Mouse (Mus musculus) lung, adult 2 months (tissue): Measurements from ENCODE around the gene Olfr1204.

ENCODE experiments used
- CTCF ChIP-seq: fragments of 200-500 bp; IDR thresholded peaks from 2 replicates; pipeline ENCODE4 v1.5.1; 2011; ENCODE audit warnings: mild to moderate bottlenecking, low read length, control low read depth; ENCODE audit not compliant: insufficient read depth
- POLR2A ChIP-seq: fragments of 200-500 bp; IDR thresholded peaks from 2 replicates; pipeline ENCODE4 v1.6.1; 2011; ENCODE audit warnings: low read depth, mild to moderate bottlenecking, control low read depth, low read length, borderline replicate concordance; ENCODE audit errors: extremely low read depth

DNA sequence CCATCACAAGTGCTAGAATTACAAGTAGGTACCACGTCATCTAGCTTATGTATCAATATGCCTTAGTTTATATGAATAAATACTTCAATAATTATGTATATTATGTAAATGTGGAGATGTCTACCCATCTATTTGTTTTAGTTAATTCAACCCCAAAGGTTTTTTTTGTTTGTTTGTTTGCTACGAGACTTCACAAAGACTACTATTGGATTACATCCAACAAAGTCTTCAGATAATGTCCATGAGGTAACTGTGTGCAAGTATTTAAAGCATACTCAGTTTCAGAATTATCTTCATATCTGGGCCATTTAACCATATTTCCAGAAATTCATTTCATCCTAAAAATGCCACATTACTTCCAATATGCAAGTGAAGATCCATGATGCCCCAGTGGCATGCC is 19.7 kb upstream of the Olfr1204 start, which contains the start of gene Olfr1205:
- TF ChIP-seq POLR2A (no peak), CTCF (no peak)
